Mouse (Mus musculus): ENCODE measurements at regions not wholly inside any gene's neighbourhood (a gene's known extent, or its start where the extent isn't known, plus 50 kb on each side); places are given as distances from the start of the nearest gene placed in this dataset.
"Not testable (repeated sequence)": the region's sequence is repeated elsewhere in the genome, so short reads cannot be mapped to it uniquely, and the experiment has no call there.

DNA sequence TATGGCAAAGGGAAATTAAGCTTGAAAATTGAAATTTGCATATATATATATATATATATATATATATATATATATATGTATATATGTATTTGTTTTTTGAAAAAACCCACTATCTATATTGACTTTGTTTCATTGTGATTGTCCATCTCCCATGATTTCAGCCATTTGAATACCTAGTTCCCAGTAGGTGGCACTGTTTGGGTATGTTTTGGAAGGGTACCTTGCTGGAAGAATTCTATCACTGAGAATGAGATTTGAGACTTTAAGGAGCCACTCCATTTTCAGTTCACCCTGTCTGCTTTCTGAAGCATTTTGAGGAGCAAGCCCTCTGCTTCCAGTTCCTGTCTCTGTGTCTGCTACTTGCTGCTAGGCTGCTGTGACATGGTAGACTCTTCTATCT, 72.8 kb upstream of the Ugt8a start:
- peak in 1 of 2 experiments; percentile 44 for DNase-seq (ENCODE audit: inconsistent age in 2 of 2, low spot score in 1 of 2)

DNA sequence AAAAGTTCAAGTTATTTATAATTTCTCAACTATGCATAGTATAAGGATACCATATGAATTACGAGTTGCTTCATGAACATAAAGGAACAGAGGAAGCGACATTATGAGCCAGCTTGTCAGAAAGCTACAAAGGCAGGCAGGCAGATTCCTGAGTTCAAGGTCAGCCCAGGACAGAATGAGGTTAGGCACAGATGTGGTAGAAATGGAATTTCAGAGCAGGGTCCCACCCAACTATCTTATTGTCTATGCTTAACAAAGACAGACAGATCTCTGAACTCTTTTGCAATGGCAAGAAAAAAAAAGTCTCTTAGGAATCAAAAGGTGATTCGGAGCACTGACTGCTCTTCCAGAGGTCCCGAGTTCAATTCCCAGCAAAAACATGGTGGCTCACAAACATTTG, 77.7 kb upstream of the Ugt8a start:
- DNase-seq (ENCODE audit: inconsistent age in 2 of 2, low spot score in 1 of 2) = no peak

DNA sequence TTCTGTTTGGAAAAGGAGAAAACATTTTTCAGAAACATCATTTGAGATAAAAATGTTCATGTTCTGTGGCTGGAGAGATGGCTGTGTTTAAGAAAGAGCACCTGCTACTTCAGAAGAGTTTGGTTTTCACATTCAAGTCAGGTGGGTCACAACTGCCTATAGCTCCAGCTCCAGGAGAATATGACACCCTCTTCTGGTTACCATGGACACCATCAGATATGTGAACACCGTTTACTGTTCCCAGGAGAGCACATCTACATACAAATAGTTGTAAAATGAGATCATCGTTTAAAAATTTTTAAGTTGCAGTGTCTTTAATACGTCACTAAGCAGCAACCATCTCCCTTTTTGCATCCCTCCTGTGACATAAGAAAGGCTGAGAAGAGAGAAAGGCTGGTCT, 105.9 kb upstream of the Ugt8a start:
- DNase-seq (ENCODE audit: inconsistent age in 2 of 2, low spot score in 1 of 2) = no peak

DNA sequence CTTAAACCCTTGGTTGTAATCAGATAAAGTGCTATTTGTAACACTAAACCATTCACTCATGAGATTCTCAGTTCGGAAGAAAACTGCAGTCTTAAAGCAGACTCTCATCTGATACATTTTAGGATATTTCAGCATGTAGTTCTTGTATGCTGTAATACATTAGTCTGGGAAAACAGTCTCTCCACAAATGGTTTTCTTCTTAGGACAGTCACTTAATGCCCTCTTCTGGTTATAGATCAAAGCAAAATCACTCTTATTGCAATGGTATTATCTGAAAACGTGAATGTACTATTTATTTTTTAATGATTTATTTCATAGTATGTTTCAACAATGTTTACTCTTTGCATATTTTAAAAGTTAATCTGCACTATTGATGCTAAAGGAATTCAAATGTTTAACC, 106.4 kb upstream of the Ugt8a start:
- DNase-seq (ENCODE audit: inconsistent age in 2 of 2, low spot score in 1 of 2) = no peak

DNA sequence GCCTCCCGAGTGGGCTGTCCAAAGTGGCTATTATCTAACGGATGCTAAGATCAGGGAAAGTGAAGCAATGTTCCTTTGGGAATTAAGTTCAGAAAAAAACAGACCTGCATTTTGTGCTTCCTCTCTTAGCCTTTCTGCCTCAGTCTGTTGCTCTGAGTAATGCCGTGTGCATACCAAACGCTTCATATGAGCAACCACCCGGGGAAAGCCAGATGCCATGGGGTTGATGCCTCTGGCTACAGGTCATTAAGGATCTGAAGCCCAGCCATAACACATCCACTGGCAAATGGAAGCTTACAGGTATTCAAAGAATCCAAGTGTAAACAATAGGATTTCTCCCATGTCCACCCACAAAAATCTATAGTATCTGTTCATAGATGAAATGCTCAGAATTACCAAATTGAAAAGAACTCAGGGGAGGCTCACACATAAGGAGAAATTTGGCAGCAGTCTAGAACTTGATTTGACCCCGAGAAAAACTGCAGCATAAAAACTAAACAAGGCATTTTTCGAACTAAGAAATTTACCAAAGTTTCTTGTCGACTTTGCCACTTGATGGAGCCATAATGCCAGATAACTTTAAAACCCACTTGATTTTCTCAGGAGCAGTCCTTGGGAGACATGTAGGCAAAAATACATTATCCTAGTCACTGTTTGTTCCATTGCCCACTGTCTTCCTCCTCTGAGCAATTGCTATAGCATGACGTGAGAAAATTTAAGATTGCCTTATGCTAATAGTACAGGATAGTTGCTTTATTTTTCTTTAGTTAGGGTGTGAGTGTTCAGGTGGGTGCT, 107.8 kb upstream of the Ugt8a start:
- no peak for DNase-seq (ENCODE audit: inconsistent age in 2 of 2, low spot score in 1 of 2)

DNA sequence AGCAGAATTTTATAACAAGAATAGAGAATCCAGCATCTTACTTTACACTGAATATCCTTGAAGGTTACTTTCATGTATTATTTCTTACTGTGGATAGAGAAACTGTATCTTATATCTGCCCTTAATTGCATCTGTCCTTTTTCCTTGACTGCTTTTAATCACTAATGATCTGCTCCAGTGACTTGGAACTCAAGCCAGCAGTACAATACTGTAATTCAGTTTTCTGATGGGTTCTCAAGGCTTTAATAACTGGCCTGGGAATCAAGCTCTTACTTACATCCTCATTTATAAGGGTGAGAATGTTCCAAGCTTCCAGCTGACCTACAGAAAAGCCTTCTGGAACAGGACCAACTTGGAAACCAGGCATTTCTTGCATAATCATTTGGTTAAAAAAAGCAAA, 120.2 kb upstream of the Ugt8a start:
- DNase-seq (ENCODE audit: inconsistent age in 2 of 2, low spot score in 1 of 2) = peak in 1 of 2 experiments; percentile 19

DNA sequence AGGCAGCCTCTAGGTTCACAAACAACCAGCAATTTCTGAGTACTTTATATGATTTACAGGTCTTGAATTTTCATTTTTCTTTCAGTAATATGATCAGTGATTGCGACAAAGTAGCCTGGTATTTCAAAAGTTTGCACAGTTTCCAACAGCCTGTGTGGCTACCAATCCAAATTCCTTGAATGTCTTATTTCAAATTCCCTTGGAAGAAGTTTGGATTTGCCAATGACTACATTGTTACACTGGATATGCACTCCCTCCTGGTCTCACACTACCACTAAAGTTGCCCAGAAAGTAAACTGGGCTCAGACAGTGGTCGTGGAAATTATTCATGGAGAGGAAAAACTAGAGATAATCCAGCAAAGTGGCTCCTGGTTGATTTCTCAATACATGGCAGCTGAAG, 166.7 kb upstream of the Ugt8a start:
- no peak for DNase-seq (ENCODE audit: inconsistent age in 2 of 2, low spot score in 1 of 2)

DNA sequence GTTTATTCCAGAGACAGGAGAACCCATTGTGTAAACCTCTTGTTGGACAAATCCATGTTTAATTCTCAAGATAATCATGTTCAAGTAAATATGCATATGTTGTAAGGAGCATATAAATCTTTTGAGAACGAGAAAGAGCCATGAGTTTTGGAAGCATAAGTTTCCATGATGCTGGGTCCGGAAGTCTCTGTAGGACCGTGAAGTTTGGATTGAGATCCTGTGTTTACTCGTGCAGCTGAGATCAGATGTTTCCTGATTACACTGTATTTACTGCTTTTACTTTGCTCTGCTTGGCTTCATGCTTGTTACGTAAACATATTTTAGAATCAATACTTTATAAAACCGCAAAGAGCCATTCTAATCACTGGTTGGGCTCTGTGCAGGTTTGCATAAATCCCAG, 171.0 kb upstream of the Ugt8a start:
- no peak for DNase-seq (ENCODE audit: inconsistent age in 2 of 2, low spot score in 1 of 2)

DNA sequence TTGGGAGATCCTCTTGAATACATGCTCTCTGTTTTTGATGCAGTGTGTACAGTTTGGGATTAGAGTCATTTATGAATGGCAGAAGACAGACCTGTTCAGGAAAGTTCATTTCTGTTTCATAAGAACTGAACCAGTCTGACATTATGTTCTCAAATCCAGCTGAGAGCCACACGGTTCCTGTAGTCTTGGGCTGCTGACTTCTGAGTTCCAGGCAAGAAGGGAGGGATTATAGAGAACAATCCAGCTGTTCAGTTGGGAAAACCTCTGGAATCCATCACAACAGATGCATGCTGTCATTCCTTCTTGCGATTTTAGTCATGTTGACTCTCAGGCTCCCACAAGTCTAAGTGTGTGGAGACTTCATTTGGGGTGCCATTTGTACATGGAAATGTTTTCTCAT, 179.4 kb upstream of the Ugt8a start:
- DNase-seq (ENCODE audit: inconsistent age in 2 of 2, low spot score in 1 of 2) = no peak

DNA sequence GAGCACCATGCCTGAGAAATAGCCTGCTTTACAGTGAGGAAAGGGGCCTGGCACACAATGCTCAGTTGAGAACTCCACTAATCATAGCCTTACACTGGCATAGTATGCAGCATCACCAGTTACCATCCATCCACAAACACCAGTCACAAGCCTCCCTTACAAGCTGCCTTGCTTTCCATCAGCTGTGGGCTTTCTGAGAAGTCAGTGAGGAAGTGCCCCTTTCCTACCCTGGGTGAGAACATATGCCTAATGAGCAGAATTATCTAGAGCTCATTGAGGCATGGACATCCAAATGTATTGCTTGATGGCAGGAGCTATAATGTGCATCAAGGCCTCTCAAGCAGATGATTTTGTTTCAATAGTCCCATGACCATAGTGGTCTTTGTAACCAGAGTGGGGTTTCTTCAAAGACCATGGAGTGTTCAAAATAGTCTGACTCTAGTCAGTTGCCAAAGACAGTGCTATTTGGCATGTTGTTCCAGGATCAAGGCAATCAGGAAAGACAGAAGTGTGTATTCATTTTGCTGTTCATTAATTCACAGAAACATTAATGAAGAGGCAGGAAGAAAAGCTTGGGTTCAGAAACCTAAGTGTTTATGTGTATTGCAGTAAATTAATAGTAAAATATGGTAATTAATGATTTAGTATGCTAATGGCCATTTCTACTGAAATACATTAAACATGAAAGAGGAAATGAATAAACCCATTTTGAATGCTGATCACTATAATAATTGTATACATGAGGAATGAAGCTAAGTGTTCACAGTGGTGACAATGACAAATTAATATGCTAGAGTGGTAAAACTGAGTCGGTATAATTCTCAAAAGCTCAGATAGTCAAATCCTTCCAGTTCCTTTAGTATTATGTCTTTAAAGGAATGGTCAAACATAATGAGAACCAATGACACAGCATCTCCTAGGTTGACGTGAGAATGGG, 184.2 kb upstream of the Ugt8a start:
- no peak for DNase-seq (ENCODE audit: inconsistent age in 2 of 2, low spot score in 1 of 2)

DNA sequence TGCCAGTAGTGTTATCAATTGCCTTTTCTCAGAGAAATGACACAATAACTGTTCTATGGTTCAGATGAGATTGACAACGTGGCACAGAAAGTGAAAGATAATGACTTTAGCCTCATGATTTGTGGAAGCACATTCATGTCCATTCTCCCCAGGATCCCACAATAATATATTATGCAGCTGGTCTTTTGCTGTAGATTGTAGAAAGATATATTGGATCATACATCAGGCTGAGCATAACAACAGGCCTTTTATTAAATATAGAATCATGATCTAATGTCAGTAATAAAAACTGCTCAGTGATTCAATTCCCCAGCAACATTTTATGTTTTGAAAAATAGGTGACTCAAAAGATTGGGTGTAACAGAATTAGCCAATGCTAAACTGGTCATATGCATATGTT, 196.9 kb upstream of the Arsj start:
- no peak for DNase-seq (ENCODE audit: inconsistent age in 2 of 2, low spot score in 1 of 2)

DNA sequence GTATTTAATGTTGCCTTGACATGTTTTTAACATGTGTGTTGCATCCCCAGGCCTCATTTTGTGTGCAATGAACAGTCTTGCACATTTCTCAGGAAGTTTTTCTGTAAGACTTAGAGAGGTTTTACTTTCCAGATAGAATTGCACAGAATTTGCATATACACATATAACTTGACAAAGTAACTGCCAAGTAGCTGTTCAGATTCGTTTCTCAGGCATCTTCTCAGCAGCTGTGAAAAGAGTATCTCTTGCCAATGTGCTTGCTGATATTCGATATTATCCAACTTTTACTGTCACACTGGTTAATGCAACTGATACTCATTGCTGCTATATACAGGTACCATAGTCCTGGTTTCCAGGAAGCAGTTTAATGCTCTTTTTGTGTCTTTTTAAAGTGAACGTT, 154.5 kb upstream of the Arsj start:
- no peak for DNase-seq (ENCODE audit: inconsistent age in 2 of 2, low spot score in 1 of 2)

DNA sequence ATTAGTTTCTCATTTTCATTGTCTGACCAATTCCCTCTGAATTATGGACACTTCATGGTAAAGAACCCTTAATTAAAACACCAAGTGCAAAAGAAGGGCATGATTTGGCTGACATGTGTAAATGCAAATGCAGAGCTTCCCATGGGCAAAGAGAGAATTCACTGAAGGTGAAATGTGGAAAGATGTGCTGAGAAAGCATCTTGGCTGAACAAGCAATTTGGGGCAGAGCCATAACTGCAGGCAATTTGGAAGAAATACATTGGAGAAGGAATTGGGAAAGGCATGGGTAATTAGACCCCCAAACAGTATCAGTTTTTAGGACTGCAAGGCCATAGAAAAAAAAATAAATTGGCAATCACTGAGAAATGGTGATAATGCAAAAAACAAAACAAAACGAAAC, 153.3 kb upstream of the Arsj start:
- DNase-seq (ENCODE audit: inconsistent age in 2 of 2, low spot score in 1 of 2) = no peak

DNA sequence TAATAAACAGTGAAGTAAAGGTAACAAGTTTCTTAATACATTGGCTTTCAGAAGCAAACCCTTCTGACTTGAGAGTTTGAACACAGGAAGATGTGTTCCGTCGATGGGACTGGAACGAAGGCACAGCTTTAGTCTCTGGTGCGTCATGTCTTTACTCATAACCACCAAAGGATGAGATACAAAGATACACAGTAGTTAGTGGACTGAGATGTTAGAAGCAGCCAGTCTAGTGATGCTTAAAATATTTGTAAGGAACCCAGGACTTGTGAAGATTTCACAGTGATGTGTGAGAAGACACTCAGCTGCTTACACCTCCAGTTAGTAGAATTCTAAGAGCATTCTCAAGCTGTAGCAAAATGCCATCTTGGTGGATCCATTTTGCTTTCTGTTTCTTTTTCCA, 135.9 kb upstream of the Arsj start:
- no peak for DNase-seq (ENCODE audit: inconsistent age in 2 of 2, low spot score in 1 of 2)

DNA sequence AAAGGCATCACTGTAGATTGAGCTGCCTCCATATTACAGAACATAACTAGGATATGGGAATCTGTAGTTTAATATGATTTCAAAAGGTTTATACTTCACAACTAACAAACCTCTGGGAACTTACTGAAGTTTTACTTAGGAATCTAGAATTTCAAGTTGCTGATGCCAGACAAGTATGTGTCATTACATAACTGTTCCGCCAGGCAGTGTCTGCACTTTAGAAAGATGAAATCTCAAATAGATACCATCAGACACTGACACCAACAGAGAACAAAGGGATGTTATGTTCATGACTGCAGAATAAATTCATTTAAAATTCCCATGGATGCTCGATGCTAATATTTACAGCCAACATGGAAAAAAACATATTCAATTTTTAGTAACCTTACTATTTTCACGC, 117.7 kb upstream of the Arsj start:
- DNase-seq (ENCODE audit: inconsistent age in 2 of 2, low spot score in 1 of 2) = no peak

DNA sequence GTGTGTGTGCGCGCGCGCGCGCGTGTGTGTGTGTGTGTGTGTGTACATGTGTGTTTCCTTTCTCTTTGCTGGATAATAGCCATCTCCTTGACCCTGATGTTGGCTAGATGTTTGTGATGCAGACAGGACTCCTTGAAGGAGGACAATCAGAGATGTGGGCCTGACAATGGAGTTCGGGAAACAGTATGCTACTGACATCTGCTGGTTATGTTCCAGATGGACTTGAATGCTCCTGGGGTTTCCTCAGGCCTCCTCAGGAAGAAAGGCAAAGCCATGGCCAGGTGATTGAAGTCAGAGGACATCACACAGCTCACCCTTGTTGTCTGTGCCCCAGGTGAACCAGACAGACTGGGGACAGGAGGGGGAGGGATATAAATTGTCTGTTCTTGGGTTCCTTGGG, 102.2 kb upstream of the Arsj start:
- no peak for DNase-seq (ENCODE audit: inconsistent age in 2 of 2, low spot score in 1 of 2)

DNA sequence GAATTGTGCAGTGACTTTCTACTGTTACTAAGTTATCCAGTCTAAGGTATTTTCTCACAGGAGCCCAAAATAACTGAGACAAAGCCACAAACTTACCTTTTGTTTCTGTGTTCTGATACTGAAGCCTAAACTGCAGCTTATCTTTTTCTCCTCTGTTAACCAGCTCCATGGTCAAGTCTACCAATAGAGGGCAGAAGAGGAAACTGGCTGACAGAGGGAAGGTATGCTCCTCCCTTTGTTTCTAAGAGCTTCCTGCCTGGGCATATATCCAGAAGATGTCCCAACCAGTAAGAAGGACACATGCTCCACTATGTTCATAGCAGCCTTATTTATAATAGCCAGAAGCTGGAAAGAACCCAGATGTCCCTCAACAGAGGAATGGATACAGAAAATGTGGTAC, 91.5 kb upstream of the Arsj start:
- not testable (repeated sequence) for DNase-seq (ENCODE audit: inconsistent age in 2 of 2, low spot score in 1 of 2)

DNA sequence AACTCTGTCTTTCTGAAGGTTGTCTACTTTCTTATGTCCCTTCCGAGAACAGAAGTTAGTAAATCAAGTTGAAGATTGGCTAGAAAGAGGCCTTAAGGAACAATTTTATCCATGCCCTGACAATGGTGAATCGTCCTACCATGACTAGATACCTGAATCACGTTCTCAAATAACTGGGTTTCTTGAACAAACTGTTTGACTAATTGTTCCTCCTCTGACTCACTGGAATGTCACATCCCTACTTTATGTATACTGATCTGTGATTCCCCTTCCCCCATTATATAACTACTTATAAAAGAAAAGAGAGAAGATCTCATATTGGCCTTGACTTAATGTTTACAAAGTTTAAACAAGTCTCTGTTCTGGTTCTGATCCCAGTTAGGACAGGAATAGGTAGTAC, 89.9 kb upstream of the Arsj start:
- DNase-seq (ENCODE audit: inconsistent age in 2 of 2, low spot score in 1 of 2) = no peak

DNA sequence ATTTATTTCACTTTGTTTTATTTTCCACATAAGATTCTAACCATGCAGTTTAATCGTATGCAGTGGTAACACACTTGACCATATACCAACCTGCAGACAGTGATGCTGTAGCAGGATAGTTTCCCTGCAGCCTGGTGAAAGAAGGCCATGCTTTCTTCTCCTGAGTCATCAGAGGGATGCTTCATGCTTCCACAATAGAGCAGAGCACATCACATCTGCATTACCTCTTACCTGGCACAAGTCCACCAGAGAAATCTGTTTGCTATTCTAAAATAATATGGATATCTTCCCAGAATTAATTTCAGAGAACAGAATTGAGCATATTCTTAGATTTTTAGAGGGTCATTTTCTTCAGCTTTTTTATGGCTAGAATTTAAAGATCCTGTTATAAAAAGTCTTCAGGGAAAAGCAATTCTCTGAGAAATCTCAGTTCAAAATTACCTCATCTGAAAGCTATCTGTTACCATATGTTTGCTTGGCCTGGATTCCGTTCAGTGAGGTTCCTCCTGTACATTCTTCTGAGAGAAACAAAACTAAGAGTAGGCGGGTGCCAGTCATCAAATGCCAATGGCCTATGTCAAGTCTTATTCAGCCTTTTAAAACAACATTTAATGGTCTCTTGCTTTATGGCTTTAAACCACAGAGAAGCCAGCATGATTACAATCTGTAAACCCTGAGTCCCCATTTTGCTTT, 87.3 kb upstream of the Arsj start:
- no peak for DNase-seq (ENCODE audit: inconsistent age in 2 of 2, low spot score in 1 of 2)

DNA sequence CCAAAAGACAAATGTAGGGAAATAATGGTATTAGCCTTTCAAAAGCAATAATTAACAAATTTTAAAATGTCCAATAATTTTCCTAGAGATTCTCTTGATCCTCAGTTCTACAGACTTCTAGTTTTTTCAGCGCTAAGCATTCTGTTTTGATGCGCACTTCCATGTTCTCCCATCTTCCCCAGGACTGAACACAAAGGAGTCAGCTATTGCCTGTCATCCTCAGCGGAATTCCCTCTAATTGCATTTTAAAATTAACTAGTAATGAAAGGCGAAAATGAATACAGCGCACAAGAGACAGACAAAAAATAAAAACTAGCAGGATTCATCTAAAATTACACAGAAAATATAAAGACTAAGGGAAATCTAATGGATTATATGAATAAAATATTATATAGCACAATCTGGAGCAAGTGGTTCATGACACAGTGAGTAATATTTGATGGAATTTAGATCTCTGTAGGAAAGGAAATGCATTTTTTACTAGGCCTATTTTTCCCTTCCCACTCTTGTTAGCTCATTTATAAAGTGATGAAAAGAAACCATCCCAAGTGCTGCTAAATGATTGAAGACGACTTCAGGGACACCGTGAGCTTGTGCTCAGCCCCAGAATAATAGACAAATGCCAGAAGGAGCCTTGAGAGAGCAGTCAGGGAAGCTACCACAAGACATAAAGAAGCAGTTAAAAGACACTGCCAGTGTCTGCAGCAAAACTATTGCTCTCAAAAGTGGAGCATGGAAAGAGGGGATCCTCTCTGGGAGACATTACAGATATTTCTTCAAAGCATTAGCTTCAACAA, 79.0 kb upstream of the Arsj start:
- DNase-seq (ENCODE audit: inconsistent age in 2 of 2, low spot score in 1 of 2) = no peak

DNA sequence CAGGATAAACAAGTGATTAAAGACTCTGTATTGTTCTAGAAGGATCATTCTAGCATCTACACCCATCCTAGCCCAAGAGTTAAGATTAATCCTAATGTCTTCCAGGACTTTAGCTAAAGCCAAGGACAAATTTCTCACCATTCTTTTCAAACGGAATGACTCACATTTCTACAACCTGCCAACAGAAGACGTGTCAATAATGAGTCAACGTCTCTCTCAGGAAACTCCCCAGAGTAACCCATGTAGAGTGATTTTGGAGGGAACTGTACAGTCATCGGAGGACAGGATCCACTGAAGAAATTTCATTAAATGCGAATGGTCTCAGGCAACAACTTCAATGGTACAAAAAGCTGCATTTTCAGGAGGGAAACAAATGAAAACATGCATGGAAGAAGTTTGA, 71.2 kb upstream of the Arsj start:
- DNase-seq (ENCODE audit: inconsistent age in 2 of 2, low spot score in 1 of 2) = peak in 1 of 2 experiments; percentile 60
